Mouse (Mus musculus): ENCODE measurements around the gene Hoxa5. TPM values are rescaled to one million over a fixed set of nuclear protein-coding genes. Genes with fewer than 3 reads are reported as not detected.

Hoxa5 gene
- total and polyA plus RNA-seq, 3 experiments: 0.26 to 0.96 (median 0.45) TPM

DNA sequence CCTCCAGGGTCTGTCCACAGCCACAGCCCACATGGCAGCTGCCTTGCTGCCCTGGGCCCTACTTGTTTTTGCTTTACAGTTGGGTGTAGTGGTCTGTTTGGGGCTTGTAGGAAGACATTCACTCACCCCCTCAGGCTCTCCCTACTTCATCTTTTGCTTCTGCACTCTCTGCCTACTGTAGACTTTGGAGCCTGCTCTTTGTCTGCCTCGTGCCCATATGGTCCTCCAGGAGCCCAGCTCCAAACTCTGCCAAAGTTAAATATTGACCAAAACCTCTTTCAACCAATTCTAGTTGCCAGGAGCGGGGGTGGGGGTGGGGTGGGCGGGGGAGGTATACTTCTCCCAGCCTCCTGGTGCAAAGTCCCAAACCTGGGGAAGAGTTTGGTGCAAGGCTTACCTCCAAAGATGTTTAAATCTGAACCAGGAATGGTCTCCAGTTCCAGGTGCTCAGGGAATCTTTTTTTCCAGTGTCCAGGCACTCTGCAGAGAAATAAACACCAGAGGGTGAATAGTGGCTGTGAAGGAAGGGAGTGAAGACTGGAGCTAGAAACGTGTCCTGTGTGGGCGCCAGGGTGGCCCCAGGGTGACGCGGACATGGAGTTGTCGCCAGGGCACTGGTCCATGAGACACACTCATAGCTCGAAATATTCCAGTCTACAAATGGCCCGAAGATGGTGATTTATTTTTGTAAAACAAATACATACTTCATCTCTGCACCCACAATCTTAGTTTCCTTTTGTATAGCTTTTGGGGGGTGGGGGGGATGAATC lies 20.9 kb downstream of the Hoxa5 start:
- Histone ChIP-seq H3K79me2 (replicated peaks; ENCODE audit: control insufficient read depth, insufficient read depth, low read length) (no peaks in the 10 kb centered on the region), H3K27ac (no peak overlapping the region), H3K36me3 (ENCODE audit: control insufficient read depth, insufficient read depth, low read length) (no peaks in the 10 kb centered on the region), H3K4me3 (no peak overlapping the region), H3K27me3 (ENCODE audit: control insufficient read depth, insufficient read depth, low read length) (peaks cover 16% of the 10 kb centered on the region), H3K4me1 (ENCODE audit: control insufficient read depth, insufficient read depth, low read length) (no peaks in the 10 kb centered on the region), H3K9ac (ENCODE audit: low read depth, low read length) (no peak overlapping the region)
- no peak for TF ChIP-seq CTCF (IDR thresholded peaks at IDR 0.05)
- no peak for TF ChIP-seq EP300 (IDR thresholded peaks at IDR 0.05; ENCODE audit: insufficient read depth, low read depth, low read length)
- no peak for TF ChIP-seq POLR2A (IDR thresholded peaks at IDR 0.05; ENCODE audit: insufficient read depth, low read depth, low read length)
- intact Hi-C loops (cut with DNase I): no loop called here
- no peak for DNase-seq
- 33% methylated on average over 10 of the region's 10 CpGs for WGBS

DNA sequence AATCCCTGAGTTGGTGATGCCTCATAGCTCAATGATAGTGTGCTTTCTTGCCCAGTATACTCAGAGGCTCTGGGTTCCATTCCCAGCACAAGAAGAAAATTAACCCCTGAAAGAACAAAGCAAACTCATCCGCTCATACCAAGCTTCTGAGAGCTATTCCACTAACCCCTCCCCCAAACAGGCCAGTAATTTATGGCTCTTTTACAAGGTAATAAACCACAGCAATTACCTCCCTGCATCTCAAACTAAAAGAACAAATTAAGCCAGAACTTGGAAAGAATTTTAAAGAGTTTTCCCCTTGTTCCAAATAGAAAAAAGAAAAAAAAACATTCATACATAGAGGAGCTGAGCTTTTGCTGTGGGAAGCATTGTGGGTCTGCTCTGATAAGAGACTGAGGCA lies 21.6 kb downstream of the Hoxa5 start:
- H3K9ac ChIP-seq (ENCODE audit: low read depth, low read length): no peak overlapping the region
- no peak overlapping the region for H3K4me3 ChIP-seq
- H3K79me2 ChIP-seq (replicated peaks; ENCODE audit: control insufficient read depth, insufficient read depth, low read length): no peaks in the 10 kb centered on the region
- peaks cover 16% of the 10 kb centered on the region for H3K27me3 ChIP-seq (ENCODE audit: control insufficient read depth, insufficient read depth, low read length)
- WGBS: 24% methylated on average over 1 of the region's 1 CpGs
- intact Hi-C loops (cut with DNase I): no loop called here
- no peak overlapping the region for H3K27ac ChIP-seq
- TF ChIP-seq POLR2A (IDR thresholded peaks at IDR 0.05; ENCODE audit: insufficient read depth, low read depth, low read length): no peak
- TF ChIP-seq CTCF (IDR thresholded peaks at IDR 0.05): no peak
- TF ChIP-seq EP300 (IDR thresholded peaks at IDR 0.05; ENCODE audit: insufficient read depth, low read depth, low read length): no peak
- DNase-seq: no peak
- no peaks in the 10 kb centered on the region for H3K4me1 ChIP-seq (ENCODE audit: control insufficient read depth, insufficient read depth, low read length)
- H3K36me3 ChIP-seq (ENCODE audit: control insufficient read depth, insufficient read depth, low read length): no peaks in the 10 kb centered on the region

DNA sequence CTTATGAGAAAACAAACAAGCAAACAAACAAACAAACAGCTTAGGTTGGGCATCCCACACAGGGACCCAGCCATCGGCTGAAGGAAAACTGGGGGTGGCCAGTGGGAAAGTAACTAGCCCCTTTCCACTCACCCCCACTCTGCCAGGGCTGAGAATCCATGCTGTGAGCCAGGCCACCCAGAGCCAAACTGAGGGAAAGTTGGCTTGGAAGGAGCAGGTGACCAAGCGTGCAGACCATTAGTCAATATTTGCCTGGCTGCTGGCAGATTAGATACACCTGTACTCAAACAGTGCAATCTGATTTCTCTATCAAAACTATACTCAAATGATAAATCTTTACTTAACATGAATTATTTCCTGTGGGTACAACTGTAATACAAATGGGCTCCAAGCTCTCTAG lies 22.4 kb downstream of the Hoxa5 start:
- no peak overlapping the region for H3K27ac ChIP-seq
- intact Hi-C loops (cut with DNase I): no loop called here
- H3K4me3 ChIP-seq: no peak overlapping the region
- WGBS: 39% methylated on average over 2 of the region's 2 CpGs
- no peaks in the 10 kb centered on the region for H3K79me2 ChIP-seq (replicated peaks; ENCODE audit: control insufficient read depth, insufficient read depth, low read length)
- no peak overlapping the region for H3K9ac ChIP-seq (ENCODE audit: low read depth, low read length)
- no peaks in the 10 kb centered on the region for H3K4me1 ChIP-seq (ENCODE audit: control insufficient read depth, insufficient read depth, low read length)
- no peak for TF ChIP-seq EP300 (IDR thresholded peaks at IDR 0.05; ENCODE audit: insufficient read depth, low read depth, low read length)
- no peak for TF ChIP-seq POLR2A (IDR thresholded peaks at IDR 0.05; ENCODE audit: insufficient read depth, low read depth, low read length)
- TF ChIP-seq CTCF (IDR thresholded peaks at IDR 0.05): no peak
- peaks cover 16% of the 10 kb centered on the region for H3K27me3 ChIP-seq (ENCODE audit: control insufficient read depth, insufficient read depth, low read length)
- no peaks in the 10 kb centered on the region for H3K36me3 ChIP-seq (ENCODE audit: control insufficient read depth, insufficient read depth, low read length)
- DNase-seq: no peak

DNA sequence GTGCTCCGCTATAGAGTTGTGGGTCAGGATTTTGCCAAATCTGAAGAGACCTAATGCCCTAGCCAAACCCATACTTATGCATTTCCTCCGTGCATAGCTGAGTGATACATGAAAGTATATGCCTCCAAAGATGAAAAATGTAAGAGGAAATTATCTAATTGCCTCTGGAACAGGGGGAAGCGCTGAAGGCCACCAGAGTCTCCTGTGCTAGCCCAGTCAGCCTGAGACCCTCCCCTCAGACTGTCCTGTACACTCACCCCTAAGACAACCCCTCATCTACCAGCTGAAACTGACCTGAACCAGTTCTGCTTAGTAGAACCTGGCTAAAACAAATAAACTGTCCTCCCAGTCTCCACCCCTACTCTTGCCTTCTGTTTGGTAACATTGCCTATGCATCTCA lies 23.7 kb downstream of the Hoxa5 start:
- Histone ChIP-seq H3K36me3 (ENCODE audit: control insufficient read depth, insufficient read depth, low read length) (no peaks in the 10 kb centered on the region), H3K27ac (no peak overlapping the region), H3K9ac (ENCODE audit: low read depth, low read length) (no peak overlapping the region), H3K79me2 (replicated peaks; ENCODE audit: control insufficient read depth, insufficient read depth, low read length) (no peaks in the 10 kb centered on the region), H3K27me3 (ENCODE audit: control insufficient read depth, insufficient read depth, low read length) (peaks cover 14% of the 10 kb centered on the region), H3K4me1 (ENCODE audit: control insufficient read depth, insufficient read depth, low read length) (no peaks in the 10 kb centered on the region), H3K4me3 (no peak overlapping the region)
- no peak for TF ChIP-seq EP300 (IDR thresholded peaks at IDR 0.05; ENCODE audit: insufficient read depth, low read depth, low read length)
- TF ChIP-seq CTCF (IDR thresholded peaks at IDR 0.05): no peak
- no peak for TF ChIP-seq POLR2A (IDR thresholded peaks at IDR 0.05; ENCODE audit: insufficient read depth, low read depth, low read length)
- intact Hi-C loops (cut with DNase I): no loop called here
- 32% methylated on average over 3 of the region's 3 CpGs for WGBS
- DNase-seq: no peak

DNA sequence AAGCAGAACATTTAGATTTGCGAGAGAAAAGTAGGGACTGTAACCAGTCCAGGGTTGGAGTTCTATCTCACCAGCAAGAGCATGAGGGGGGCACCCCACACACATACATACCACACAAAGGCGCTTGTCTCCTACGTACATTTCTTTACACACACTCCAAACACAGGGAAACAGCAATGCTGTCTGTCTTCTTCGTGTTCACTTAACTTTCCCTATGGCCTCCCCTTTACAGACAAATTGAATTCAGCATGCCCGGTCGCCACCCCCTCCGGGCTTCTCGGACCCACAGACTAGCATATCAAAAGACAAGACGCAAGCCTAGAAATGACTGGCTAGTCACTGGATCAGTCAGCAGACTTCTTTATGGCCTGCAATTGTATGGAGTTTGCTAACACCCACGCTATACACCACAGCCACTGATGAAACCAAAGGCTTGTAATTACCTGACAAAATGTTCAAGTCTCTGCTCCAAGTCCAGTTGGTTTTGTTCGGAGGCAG lies 24.1 kb downstream of the Hoxa5 start:
- TF ChIP-seq POLR2A (IDR thresholded peaks at IDR 0.05; ENCODE audit: insufficient read depth, low read depth, low read length): no peak
- TF ChIP-seq CTCF (IDR thresholded peaks at IDR 0.05): no peak
- no peak for TF ChIP-seq EP300 (IDR thresholded peaks at IDR 0.05; ENCODE audit: insufficient read depth, low read depth, low read length)
- peak overlapping the region; percentile 12; the same call in 1 of the 2 replicates for H3K27ac ChIP-seq
- peaks cover 15% of the 10 kb centered on the region for H3K27me3 ChIP-seq (ENCODE audit: control insufficient read depth, insufficient read depth, low read length)
- no peaks in the 10 kb centered on the region for H3K36me3 ChIP-seq (ENCODE audit: control insufficient read depth, insufficient read depth, low read length)
- intact Hi-C loops (cut with DNase I): no loop called here
- WGBS: 16% methylated on average over 11 of the region's 11 CpGs
- H3K9ac ChIP-seq (ENCODE audit: low read depth, low read length): no peak overlapping the region
- DNase-seq: no peak
- H3K4me3 ChIP-seq: peak overlapping the region; percentile 16; the same call in 1 of the 2 replicates
- H3K79me2 ChIP-seq (replicated peaks; ENCODE audit: control insufficient read depth, insufficient read depth, low read length): no peaks in the 10 kb centered on the region
- no peaks in the 10 kb centered on the region for H3K4me1 ChIP-seq (ENCODE audit: control insufficient read depth, insufficient read depth, low read length)

DNA sequence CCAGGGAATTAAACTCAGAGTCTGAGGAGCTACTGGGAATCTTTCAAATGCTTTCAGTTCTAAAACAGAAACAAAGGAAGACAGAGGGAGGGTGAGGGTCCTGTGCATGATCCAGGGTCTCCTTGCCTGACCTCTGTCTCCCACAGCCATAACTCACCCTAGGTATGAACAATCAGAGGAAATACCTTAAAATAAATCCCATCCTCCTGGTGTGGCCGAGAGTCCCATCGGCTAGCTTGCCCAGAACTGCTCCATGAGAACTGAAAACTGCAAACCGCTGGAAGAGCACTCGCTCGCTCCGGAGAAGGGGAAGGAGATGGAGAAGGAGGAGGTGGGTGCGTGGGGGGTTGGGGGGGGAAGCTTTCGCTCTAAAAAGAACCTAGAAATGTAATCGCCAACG lies 24.7 kb downstream of the Hoxa5 start:
- DNase-seq: no peak
- Histone ChIP-seq H3K4me1 (ENCODE audit: control insufficient read depth, insufficient read depth, low read length) (no peaks in the 10 kb centered on the region), H3K9ac (ENCODE audit: low read depth, low read length) (no peak overlapping the region), H3K36me3 (ENCODE audit: control insufficient read depth, insufficient read depth, low read length) (no peaks in the 10 kb centered on the region), H3K4me3 (peak overlapping the region; percentile 16; the same call in 1 of the 2 replicates), H3K27ac (peak overlapping the region; percentile 26), H3K79me2 (replicated peaks; ENCODE audit: control insufficient read depth, insufficient read depth, low read length) (no peaks in the 10 kb centered on the region), H3K27me3 (ENCODE audit: control insufficient read depth, insufficient read depth, low read length) (peaks cover 16% of the 10 kb centered on the region)
- TF ChIP-seq POLR2A (IDR thresholded peaks at IDR 0.05; ENCODE audit: insufficient read depth, low read depth, low read length) (no peak), EP300 (IDR thresholded peaks at IDR 0.05; ENCODE audit: insufficient read depth, low read depth, low read length) (no peak), CTCF (IDR thresholded peaks at IDR 0.05) (no peak)
- WGBS: 9% methylated on average over 10 of the region's 10 CpGs
- intact Hi-C loops (cut with DNase I): no loop called here
